Comparison of ENCODE assay signal across 15 mouse cellular contexts in genomic region chr4:46705739-46706138, GRCm38 (mm10). TPM values are rescaled to one million over a fixed set of nuclear protein-coding genes. Genes with fewer than 3 reads are reported as not detected.
DNase-seq lines count a peak whose midpoint lies in the region; ATAC-seq and TF ChIP-seq lines count a peak whose summit lies in the region.
"Had no signal": no experiment of that assay in that cellular context is flagged by ENCODE, and none has a peak within 500 bp of the region (broad histone marks: within the 10 kb centered on the region; RNA-seq: fewer than 3 reads in every experiment).

No protein-coding gene starts in this region.

- 70% methylated on average over 12 of the region's 12 CpGs for WGBS in intestine, postnatal 0 days
- 74% methylated on average over 12 of the region's 12 CpGs for WGBS in intestine, embryonic 15.5 days
- WGBS in midbrain, embryonic 11.5 days, result 82% methylated on average over 12 of the region's 12 CpGs
- WGBS in midbrain, embryonic 16.5 days, result 78% methylated on average over 12 of the region's 12 CpGs

- no peak for ATAC-seq in intestine, postnatal 0 days
- ATAC-seq in intestine, embryonic 15.5 days, result no peak
- ATAC-seq in midbrain, embryonic 11.5 days (ENCODE audit: low FRiP score), result no peak
- ATAC-seq in midbrain, embryonic 16.5 days, result no peak
- peak; percentile 14 to 32; a peak in 1 of 4 replicates for ATAC-seq in hematopoietic stem cell, adult 5-6 weeks (replicated peaks in 1 of 2; ENCODE audit: insufficient read depth in 1 of 2, low FRiP score in 2 of 2, low TSS enrichment in 1 of 2, low read depth in 1 of 2, poor library complexity in 2 of 2, severe bottlenecking in 2 of 2)
- ATAC-seq: activated CD4-positive, CD25-positive, alpha-beta regulatory T cell, adult 4 months; forebrain, embryonic 13.5 days had no signal

- no peaks in the 10 kb centered on the region for H3K27me3 ChIP-seq in intestine, postnatal 0 days (replicated peaks; ENCODE audit: control insufficient read depth, insufficient read depth, low read length)
- no peaks in the 10 kb centered on the region for H3K27me3 ChIP-seq in intestine, embryonic 15.5 days (replicated peaks)
- no peaks in the 10 kb centered on the region for H3K27me3 ChIP-seq in midbrain, embryonic 11.5 days (ENCODE audit: control insufficient read depth, insufficient read depth, low read length)
- no peaks in the 10 kb centered on the region for H3K27me3 ChIP-seq in midbrain, embryonic 16.5 days (ENCODE audit: control insufficient read depth, insufficient read depth, low read depth, low read length)
- H3K27me3 ChIP-seq: forebrain, embryonic 13.5 days had no signal

- no peak overlapping the region for H3K27ac ChIP-seq in intestine, postnatal 0 days (ENCODE audit: low read depth, low read length)
- no peak overlapping the region for H3K27ac ChIP-seq in intestine, embryonic 15.5 days
- no peak overlapping the region for H3K27ac ChIP-seq in midbrain, embryonic 11.5 days (ENCODE audit: low read depth, low read length)
- H3K27ac ChIP-seq in midbrain, embryonic 16.5 days (ENCODE audit: low read length), result no peak overlapping the region
- H3K27ac ChIP-seq: forebrain, embryonic 13.5 days; macrophage had no signal

- H3K4me1 ChIP-seq in intestine, postnatal 0 days (replicated peaks; ENCODE audit: control insufficient read depth, insufficient read depth, low read length), result no peaks in the 10 kb centered on the region
- no peaks in the 10 kb centered on the region for H3K4me1 ChIP-seq in intestine, embryonic 15.5 days (replicated peaks)
- H3K4me1 ChIP-seq in midbrain, embryonic 11.5 days (ENCODE audit: control insufficient read depth, insufficient read depth, low read length), result no peaks in the 10 kb centered on the region
- peaks cover 13% of the 10 kb centered on the region for H3K4me1 ChIP-seq in midbrain, embryonic 16.5 days (ENCODE audit: control insufficient read depth, insufficient read depth, low read length)

- H3K4me3 ChIP-seq in intestine, postnatal 0 days (ENCODE audit: low read depth, low read length), result no peak overlapping the region
- H3K4me3 ChIP-seq in intestine, embryonic 15.5 days (replicated peaks), result no peak overlapping the region
- no peak overlapping the region for H3K4me3 ChIP-seq in midbrain, embryonic 11.5 days (ENCODE audit: low read depth, low read length)
- no peak overlapping the region for H3K4me3 ChIP-seq in midbrain, embryonic 16.5 days (ENCODE audit: low read depth, low read length)
- H3K4me3 ChIP-seq: forebrain, embryonic 13.5 days; myocyte had no signal

- H3K9me3 ChIP-seq in intestine, postnatal 0 days (ENCODE audit: control insufficient read depth), result no peaks in the 10 kb centered on the region
- H3K9me3 ChIP-seq in intestine, embryonic 15.5 days, result no peaks in the 10 kb centered on the region
- H3K9me3 ChIP-seq in midbrain, embryonic 11.5 days (ENCODE audit: control insufficient read depth, low read length), result no peaks in the 10 kb centered on the region
- no peaks in the 10 kb centered on the region for H3K9me3 ChIP-seq in midbrain, embryonic 16.5 days (replicated peaks; ENCODE audit: control insufficient read depth, low read length, poor library complexity, severe bottlenecking)
- H3K9me3 ChIP-seq: forebrain, embryonic 13.5 days had no signal

- no peak overlapping the region for H3K4me2 ChIP-seq in intestine, postnatal 0 days (replicated peaks; ENCODE audit: low read depth)
- H3K4me2 ChIP-seq in intestine, embryonic 15.5 days (replicated peaks), result no peak overlapping the region
- H3K4me2 ChIP-seq in midbrain, embryonic 11.5 days, result no peak overlapping the region
- no peak overlapping the region for H3K4me2 ChIP-seq in midbrain, embryonic 16.5 days (ENCODE audit: low read length)
- H3K4me2 ChIP-seq: forebrain, embryonic 13.5 days; liver, embryonic 11.5 days had no signal

- H3K9ac ChIP-seq in intestine, postnatal 0 days (ENCODE audit: low read depth, low read length), result no peak overlapping the region
- H3K9ac ChIP-seq in intestine, embryonic 15.5 days, result no peak overlapping the region
- no peak overlapping the region for H3K9ac ChIP-seq in midbrain, embryonic 11.5 days (ENCODE audit: low read length)
- H3K9ac ChIP-seq in midbrain, embryonic 16.5 days (ENCODE audit: low read depth, low read length), result no peak overlapping the region
- H3K9ac ChIP-seq: forebrain, embryonic 13.5 days had no signal

- no peaks in the 10 kb centered on the region for H3K36me3 ChIP-seq in intestine, postnatal 0 days (ENCODE audit: control insufficient read depth, insufficient read depth)
- H3K36me3 ChIP-seq in intestine, embryonic 15.5 days, result no peaks in the 10 kb centered on the region
- no peaks in the 10 kb centered on the region for H3K36me3 ChIP-seq in midbrain, embryonic 11.5 days (ENCODE audit: control insufficient read depth, insufficient read depth, low read length)
- H3K36me3 ChIP-seq in midbrain, embryonic 16.5 days (ENCODE audit: control insufficient read depth, insufficient read depth, low read length), result no peaks in the 10 kb centered on the region

- peak; percentile 54 for DNase-seq in midbrain, embryonic 11.5 days (ENCODE audit: low spot score, missing footprints)
- DNase-seq in NIH3T3 (ENCODE audit: low read depth), result peak; percentile 33
- DNase-seq in spleen, postnatal 10 days (ENCODE audit: low spot score in 2 of 2), result no peak
- DNase-seq: cerebellum, adult 9-10 months; gastrocnemius, postnatal 25 days; thymus, adult 18-20 months had no signal

- peak; percentile 47 for TF ChIP-seq CTCF in intestine, postnatal 0 days (IDR thresholded peaks at IDR 0.05; ENCODE audit: low read depth)

RNA-seq across cellular contexts. Expression of gene Tbc1d2, which starts 55.7 kb away (rescaled TPM):
- 5.1 and 5.2 TPM in 2 replicates for polyA plus RNA-seq in intestine, postnatal 0 days (2015; fragmentation: Nextera tagmentation; extraction: Ambion mirVana)
- 6.0 and 6.3 TPM in 2 replicates for polyA plus RNA-seq in intestine, embryonic 15.5 days (2015; fragmentation: Nextera tagmentation; extraction: Ambion mirVana)
- polyA plus RNA-seq in midbrain, embryonic 11.5 days (2014; fragmentation: Nextera tagmentation; extraction: Ambion mirVana), result 0.43 and 0.60 TPM in 2 replicates
- 0.65 and 0.82 TPM in 2 replicates for polyA plus RNA-seq in midbrain, embryonic 16.5 days (2015; fragmentation: Nextera tagmentation; extraction: Ambion mirVana)
- 1.8 and 4.7 TPM in 2 replicates for total RNA-seq in hematopoietic stem cell, adult 5-6 weeks (2017)

Comparison
In these comparisons a context has a peak if more than half of its experiments do, and no peak if none do; other contexts are left out.
1. ATAC-seq: peak in hematopoietic stem cell, adult 5-6 weeks (2 of 2); none in intestine, postnatal 0 days (single experiment), intestine, embryonic 15.5 days (single experiment), midbrain, embryonic 11.5 days (single experiment) and midbrain, embryonic 16.5 days (single experiment).
2. DNase-seq: peak in midbrain, embryonic 11.5 days (single experiment) and NIH3T3 (single experiment); none in spleen, postnatal 10 days (0 of 2).